Mouse (Mus musculus): ENCODE measurements at regions not wholly inside any gene's neighbourhood (a gene's known extent, or its start where the extent isn't known, plus 50 kb on each side); places are given as distances from the start of the nearest gene placed in this dataset.

DNA sequence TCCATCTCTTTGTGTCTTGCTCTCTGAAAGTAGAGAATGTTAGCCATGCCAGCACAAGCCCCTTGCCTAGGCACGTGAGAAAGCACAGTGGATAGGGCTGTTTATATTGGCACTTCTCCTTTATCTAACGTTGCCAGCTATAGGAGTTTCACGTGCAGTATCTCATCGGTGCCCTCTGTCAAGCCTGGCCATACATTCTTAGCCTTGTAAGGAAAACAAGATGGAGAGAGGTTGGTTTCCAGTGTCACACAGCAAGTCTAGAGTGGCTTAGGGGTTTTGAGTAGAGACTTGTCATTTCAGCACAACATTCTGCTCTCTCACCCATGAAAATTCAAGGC, 88.1 kb upstream of the Bcl6 start:
- WGBS (ENCODE audit: insufficient replicate concordance), result 73% methylated on average over 4 of the region's 4 CpGs
- H3K4me3 ChIP-seq (ENCODE audit: low read depth, low read length), result no peak overlapping the region
- H3K27ac ChIP-seq (ENCODE audit: low read depth, low read length), result no peak overlapping the region
- H3K4me2 ChIP-seq, result no peak overlapping the region
- no peaks in the 10 kb centered on the region for H3K36me3 ChIP-seq (ENCODE audit: control insufficient read depth, insufficient read depth, low read length)
- no peaks in the 10 kb centered on the region for H3K9me3 ChIP-seq (replicated peaks; ENCODE audit: control insufficient read depth, low read length)
- H3K4me1 ChIP-seq (ENCODE audit: control insufficient read depth, insufficient read depth, low read length), result no peaks in the 10 kb centered on the region
- no peak overlapping the region for H3K9ac ChIP-seq (ENCODE audit: low read depth, low read length)
- peaks cover 3% of the 10 kb centered on the region for H3K27me3 ChIP-seq (ENCODE audit: control insufficient read depth, insufficient read depth, low read length)
- no peak for ATAC-seq (replicated peaks; ENCODE audit: insufficient number of reproducible peaks, low FRiP score, low TSS enrichment)

GRCm38 (mm10) chr16:24076109-24076798, 87.6 kb upstream of the Bcl6 start:
- Histone ChIP-seq H3K27ac (ENCODE audit: low read depth, low read length) (no peak overlapping the region), H3K36me3 (ENCODE audit: control insufficient read depth, insufficient read depth, low read length) (no peaks in the 10 kb centered on the region), H3K4me2 (no peak overlapping the region), H3K9ac (ENCODE audit: low read depth, low read length) (no peak overlapping the region), H3K27me3 (ENCODE audit: control insufficient read depth, insufficient read depth, low read length) (peaks cover 3% of the 10 kb centered on the region), H3K4me3 (ENCODE audit: low read depth, low read length) (no peak overlapping the region), H3K4me1 (ENCODE audit: control insufficient read depth, insufficient read depth, low read length) (no peaks in the 10 kb centered on the region), H3K9me3 (replicated peaks; ENCODE audit: control insufficient read depth, low read length) (no peaks in the 10 kb centered on the region)
- 79% methylated on average over 4 of the region's 4 CpGs for WGBS (ENCODE audit: insufficient replicate concordance)
- no peak for ATAC-seq (replicated peaks; ENCODE audit: insufficient number of reproducible peaks, low FRiP score, low TSS enrichment)

DNA sequence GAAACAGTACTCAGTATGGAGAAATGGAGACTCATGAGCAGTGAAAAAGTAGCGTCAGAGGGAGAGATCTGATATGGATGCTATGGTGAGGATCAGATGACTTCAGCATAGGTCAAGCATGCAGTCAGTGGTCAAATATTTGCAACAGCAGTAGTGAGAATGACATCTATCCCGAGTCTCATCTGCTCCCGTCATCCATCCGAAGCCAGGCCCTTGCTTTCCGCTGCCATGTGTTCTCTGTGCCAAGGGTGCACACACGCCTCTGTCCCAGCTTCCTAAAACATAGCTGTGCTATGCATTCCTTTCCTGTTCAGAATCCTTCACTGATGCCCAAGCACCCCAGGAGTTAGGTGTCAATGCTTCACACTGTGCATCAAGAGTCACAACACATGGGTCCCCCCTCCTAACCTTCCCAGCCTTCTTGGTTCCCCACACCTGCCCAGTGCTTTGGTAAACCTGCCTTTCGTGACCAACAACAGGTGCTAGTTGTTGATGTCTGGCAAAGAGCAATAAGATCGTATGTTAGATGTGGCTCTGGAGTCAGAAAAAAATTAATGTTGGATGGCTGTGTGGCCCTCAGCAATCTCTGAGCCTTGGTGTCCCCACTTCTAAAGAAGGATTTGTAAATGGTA, 85.1 kb upstream of the Bcl6 start:
- Histone ChIP-seq H3K9ac (ENCODE audit: low read depth, low read length) (no peak overlapping the region), H3K27ac (ENCODE audit: low read depth, low read length) (no peak overlapping the region), H3K4me1 (ENCODE audit: control insufficient read depth, insufficient read depth, low read length) (0 out of 2 replicates have a peak, but pooled peaks cover under 1% of the 10 kb centered on the region), H3K4me2 (no peak overlapping the region), H3K27me3 (ENCODE audit: control insufficient read depth, insufficient read depth, low read length) (peaks cover 5% of the 10 kb centered on the region), H3K4me3 (ENCODE audit: low read depth, low read length) (no peak overlapping the region), H3K36me3 (ENCODE audit: control insufficient read depth, insufficient read depth, low read length) (no peaks in the 10 kb centered on the region), H3K9me3 (replicated peaks; ENCODE audit: control insufficient read depth, low read length) (no peaks in the 10 kb centered on the region)
- ATAC-seq (replicated peaks; ENCODE audit: insufficient number of reproducible peaks, low FRiP score, low TSS enrichment), result no peak
- WGBS (ENCODE audit: insufficient replicate concordance), result 73% methylated on average over 8 of the region's 8 CpGs

DNA sequence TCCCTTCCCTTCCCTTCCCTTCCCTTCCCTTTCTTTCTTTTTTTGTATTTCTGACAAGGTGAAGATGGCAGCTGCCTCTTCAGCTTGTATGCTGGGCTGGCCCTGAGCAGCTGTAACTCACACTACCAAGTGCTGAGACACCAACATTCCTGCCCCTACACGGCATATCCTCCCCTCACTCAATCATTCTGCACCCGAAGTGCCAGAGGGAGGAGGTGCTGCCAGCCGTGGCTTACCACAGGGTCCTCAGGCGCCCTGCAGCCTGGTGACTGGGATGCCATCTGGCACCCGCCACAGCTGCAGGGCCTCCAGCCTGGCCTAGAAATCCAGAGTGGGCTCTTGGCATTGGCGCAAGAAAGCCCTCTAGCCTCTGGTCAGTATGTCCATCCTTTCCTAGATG, 84.4 kb upstream of the Bcl6 start:
- Histone ChIP-seq H3K27ac (ENCODE audit: low read depth, low read length) (no peak overlapping the region), H3K4me3 (ENCODE audit: low read depth, low read length) (no peak overlapping the region), H3K4me1 (ENCODE audit: control insufficient read depth, insufficient read depth, low read length) (peaks cover 7% of the 10 kb centered on the region), H3K9me3 (replicated peaks; ENCODE audit: control insufficient read depth, low read length) (no peaks in the 10 kb centered on the region), H3K27me3 (ENCODE audit: control insufficient read depth, insufficient read depth, low read length) (peaks cover 5% of the 10 kb centered on the region), H3K36me3 (ENCODE audit: control insufficient read depth, insufficient read depth, low read length) (no peaks in the 10 kb centered on the region), H3K9ac (ENCODE audit: low read depth, low read length) (no peak overlapping the region), H3K4me2 (no peak overlapping the region)
- 72% methylated on average over 6 of the region's 6 CpGs for WGBS (ENCODE audit: insufficient replicate concordance)
- no peak for ATAC-seq (replicated peaks; ENCODE audit: insufficient number of reproducible peaks, low FRiP score, low TSS enrichment)

GRCm38 (mm10) chr16:24069411-24069810, 80.8 kb upstream of the Bcl6 start:
- Histone ChIP-seq H3K4me3 (ENCODE audit: low read depth, low read length) (no peak overlapping the region), H3K9me3 (replicated peaks; ENCODE audit: control insufficient read depth, low read length) (no peaks in the 10 kb centered on the region), H3K36me3 (ENCODE audit: control insufficient read depth, insufficient read depth, low read length) (no peaks in the 10 kb centered on the region), H3K9ac (ENCODE audit: low read depth, low read length) (no peak overlapping the region), H3K27ac (ENCODE audit: low read depth, low read length) (no peak overlapping the region), H3K27me3 (ENCODE audit: control insufficient read depth, insufficient read depth, low read length) (0 out of 2 replicates have a peak, but pooled peaks cover 2% of the 10 kb centered on the region), H3K4me1 (ENCODE audit: control insufficient read depth, insufficient read depth, low read length) (peaks cover 9% of the 10 kb centered on the region), H3K4me2 (no peak overlapping the region)
- no peak for ATAC-seq (replicated peaks; ENCODE audit: insufficient number of reproducible peaks, low FRiP score, low TSS enrichment)
- WGBS (ENCODE audit: insufficient replicate concordance), result 78% methylated on average over 5 of the region's 5 CpGs

GRCm38 (mm10) chr16:24068250-24068813, 79.7 kb upstream of the Bcl6 start:
- H3K4me3 ChIP-seq (ENCODE audit: low read depth, low read length), result no peak overlapping the region
- no peak for ATAC-seq (replicated peaks; ENCODE audit: insufficient number of reproducible peaks, low FRiP score, low TSS enrichment)
- H3K9ac ChIP-seq (ENCODE audit: low read depth, low read length), result no peak overlapping the region
- H3K36me3 ChIP-seq (ENCODE audit: control insufficient read depth, insufficient read depth, low read length), result no peaks in the 10 kb centered on the region
- no peak overlapping the region for H3K4me2 ChIP-seq
- peaks cover 9% of the 10 kb centered on the region for H3K4me1 ChIP-seq (ENCODE audit: control insufficient read depth, insufficient read depth, low read length)
- 0 out of 2 replicates have a peak, but pooled peaks cover 2% of the 10 kb centered on the region for H3K27me3 ChIP-seq (ENCODE audit: control insufficient read depth, insufficient read depth, low read length)
- no peaks in the 10 kb centered on the region for H3K9me3 ChIP-seq (replicated peaks; ENCODE audit: control insufficient read depth, low read length)
- H3K27ac ChIP-seq (ENCODE audit: low read depth, low read length), result no peak overlapping the region; the same call in 1 of the 2 replicates
- 13% methylated on average over 4 of the region's 4 CpGs for WGBS (ENCODE audit: insufficient replicate concordance)

GRCm38 (mm10) chr16:24062314-24062713, 73.7 kb upstream of the Bcl6 start:
- Histone ChIP-seq H3K27ac (ENCODE audit: low read depth, low read length) (no peak overlapping the region), H3K27me3 (ENCODE audit: control insufficient read depth, insufficient read depth, low read length) (no peaks in the 10 kb centered on the region), H3K9ac (ENCODE audit: low read depth, low read length) (no peak overlapping the region), H3K9me3 (replicated peaks; ENCODE audit: control insufficient read depth, low read length) (no peaks in the 10 kb centered on the region), H3K36me3 (ENCODE audit: control insufficient read depth, insufficient read depth, low read length) (no peaks in the 10 kb centered on the region), H3K4me3 (ENCODE audit: low read depth, low read length) (no peak overlapping the region), H3K4me1 (ENCODE audit: control insufficient read depth, insufficient read depth, low read length) (peaks cover 4% of the 10 kb centered on the region), H3K4me2 (no peak overlapping the region)
- ATAC-seq (replicated peaks; ENCODE audit: insufficient number of reproducible peaks, low FRiP score, low TSS enrichment), result no peak
- 61% methylated on average over 5 of the region's 5 CpGs for WGBS (ENCODE audit: insufficient replicate concordance)

- H3K27ac ChIP-seq (ENCODE audit: low read depth, low read length), result no peak overlapping the region
- H3K9ac ChIP-seq (ENCODE audit: low read depth, low read length), result no peak overlapping the region
- no peaks in the 10 kb centered on the region for H3K36me3 ChIP-seq (ENCODE audit: control insufficient read depth, insufficient read depth, low read length)
- H3K4me1 ChIP-seq (ENCODE audit: control insufficient read depth, insufficient read depth, low read length), result peaks cover 6% of the 10 kb centered on the region
- no peaks in the 10 kb centered on the region for H3K27me3 ChIP-seq (ENCODE audit: control insufficient read depth, insufficient read depth, low read length)
- no peaks in the 10 kb centered on the region for H3K9me3 ChIP-seq (replicated peaks; ENCODE audit: control insufficient read depth, low read length)
- H3K4me3 ChIP-seq (ENCODE audit: low read depth, low read length), result no peak overlapping the region
- ATAC-seq (replicated peaks; ENCODE audit: insufficient number of reproducible peaks, low FRiP score, low TSS enrichment), result no peak
- H3K4me2 ChIP-seq, result no peak overlapping the region
- WGBS (ENCODE audit: insufficient replicate concordance), result 77% methylated on average over 4 of the region's 4 CpGs
Measured at GRCm38 (mm10) chr16:24061496-24061895, 72.8 kb upstream of the Bcl6 start.

All from heart, embryonic 11.5 days (tissue).